Mouse (Mus musculus): Measurements from ENCODE around the gene Yif1b. TPM values are rescaled to one million over a fixed set of nuclear protein-coding genes. Genes with fewer than 3 reads are reported as not detected.
"Not testable (repeated sequence)": the region's sequence is repeated elsewhere in the genome, so short reads cannot be mapped to it uniquely, and the experiment has no call there.

Yif1b gene
- polyA plus RNA-seq, 1 experiment from 2014 or later: 83.7 TPM

DNA sequence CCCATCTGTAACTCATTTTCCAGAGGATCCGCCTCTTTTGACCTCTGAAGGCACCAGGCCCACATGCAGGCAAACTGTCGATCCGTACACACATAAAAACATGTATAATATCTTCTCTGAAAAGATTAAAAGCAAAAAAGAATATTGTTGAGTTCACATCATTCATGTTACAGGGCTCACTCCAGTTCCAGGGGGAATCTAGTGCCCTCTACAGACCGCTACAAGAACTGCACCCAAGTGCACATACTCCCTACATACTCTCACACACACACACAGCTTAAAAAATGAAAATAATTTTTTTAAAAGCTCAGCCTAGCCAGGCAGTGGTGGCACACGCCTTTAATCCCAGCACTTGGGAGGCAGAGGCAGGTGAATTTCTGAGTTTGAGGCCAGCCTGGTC, 3.5 kb upstream of the Yif1b start:
- no peak for ATAC-seq
- no peak overlapping the region for H3K27ac ChIP-seq (ENCODE audit: low read length)
- H3K4me1 ChIP-seq (ENCODE audit: control insufficient read depth, insufficient read depth, low read length): peaks cover 12% of the 10 kb centered on the region
- H3K4me3 ChIP-seq (ENCODE audit: low read length): no peak overlapping the region
- H3K9me3 ChIP-seq (ENCODE audit: control insufficient read depth, low read length): no peaks in the 10 kb centered on the region
- no peak overlapping the region for H3K4me2 ChIP-seq (ENCODE audit: low read depth, low read length)
- H3K36me3 ChIP-seq (ENCODE audit: control insufficient read depth, insufficient read depth, low read length): no peaks in the 10 kb centered on the region
- WGBS: 79% methylated on average over 5 of the region's 5 CpGs
- no peak overlapping the region for H3K9ac ChIP-seq (ENCODE audit: low read depth, low read length)
- H3K27me3 ChIP-seq (replicated peaks; ENCODE audit: control insufficient read depth, insufficient read depth, low read length): peaks cover 5% of the 10 kb centered on the region; the same call in 1 of the 2 replicates

DNA sequence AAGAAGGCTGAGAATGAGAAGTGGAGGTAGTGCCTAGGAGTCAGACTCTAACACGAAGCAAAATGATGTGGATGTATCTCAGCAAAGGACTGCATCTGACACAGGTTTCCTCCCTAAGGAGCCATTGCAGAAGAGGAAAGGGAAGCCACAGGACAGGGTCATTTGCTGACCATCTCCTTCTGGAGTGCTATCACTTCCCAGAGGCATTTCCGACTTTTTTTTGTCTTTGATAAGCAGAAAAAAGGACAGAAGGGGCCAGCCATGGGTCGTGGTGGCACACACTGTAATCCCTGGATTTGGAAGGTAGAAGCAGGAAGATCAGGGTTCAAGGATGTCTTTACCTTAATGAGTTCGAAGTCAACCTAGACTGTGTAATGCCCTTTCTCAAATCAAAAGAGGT, 1.5 kb upstream of the Yif1b start:
- no peaks in the 10 kb centered on the region for H3K9me3 ChIP-seq (ENCODE audit: control insufficient read depth, low read length)
- no peaks in the 10 kb centered on the region for H3K36me3 ChIP-seq (ENCODE audit: control insufficient read depth, insufficient read depth, low read length)
- no peak overlapping the region for H3K27ac ChIP-seq (ENCODE audit: low read length)
- H3K4me2 ChIP-seq (ENCODE audit: low read depth, low read length): no peak overlapping the region
- peaks cover 13% of the 10 kb centered on the region for H3K4me1 ChIP-seq (ENCODE audit: control insufficient read depth, insufficient read depth, low read length)
- ATAC-seq: no peak
- H3K9ac ChIP-seq (ENCODE audit: low read depth, low read length): no peak overlapping the region
- WGBS: 75% methylated on average over 4 of the region's 4 CpGs
- no peak overlapping the region for H3K4me3 ChIP-seq (ENCODE audit: low read length)
- peaks cover 5% of the 10 kb centered on the region; the same call in 1 of the 2 replicates for H3K27me3 ChIP-seq (replicated peaks; ENCODE audit: control insufficient read depth, insufficient read depth, low read length)

- H3K27me3 ChIP-seq (replicated peaks; ENCODE audit: control insufficient read depth, insufficient read depth, low read length); H3K36me3 ChIP-seq (ENCODE audit: control insufficient read depth, insufficient read depth, low read length); H3K9me3 ChIP-seq (ENCODE audit: control insufficient read depth, low read length): not testable (repeated sequence)
- H3K4me2 ChIP-seq (ENCODE audit: low read depth, low read length): peak overlapping the region; percentile 91
- H3K4me3 ChIP-seq (ENCODE audit: low read length): peak overlapping the region; percentile 73
- ATAC-seq: peak; percentile 1
- peak overlapping the region; percentile 93 for H3K27ac ChIP-seq (ENCODE audit: low read length)
- 26% methylated on average over 6 of the region's 6 CpGs for WGBS
- peak overlapping the region; percentile 64 for H3K9ac ChIP-seq (ENCODE audit: low read depth, low read length)
- peaks cover 14% of the 10 kb centered on the region for H3K4me1 ChIP-seq (ENCODE audit: control insufficient read depth, insufficient read depth, low read length)
Measured at GRCm38 (mm10) chr7:29237596-29237995, 533 bp upstream of the Yif1b start.

DNA sequence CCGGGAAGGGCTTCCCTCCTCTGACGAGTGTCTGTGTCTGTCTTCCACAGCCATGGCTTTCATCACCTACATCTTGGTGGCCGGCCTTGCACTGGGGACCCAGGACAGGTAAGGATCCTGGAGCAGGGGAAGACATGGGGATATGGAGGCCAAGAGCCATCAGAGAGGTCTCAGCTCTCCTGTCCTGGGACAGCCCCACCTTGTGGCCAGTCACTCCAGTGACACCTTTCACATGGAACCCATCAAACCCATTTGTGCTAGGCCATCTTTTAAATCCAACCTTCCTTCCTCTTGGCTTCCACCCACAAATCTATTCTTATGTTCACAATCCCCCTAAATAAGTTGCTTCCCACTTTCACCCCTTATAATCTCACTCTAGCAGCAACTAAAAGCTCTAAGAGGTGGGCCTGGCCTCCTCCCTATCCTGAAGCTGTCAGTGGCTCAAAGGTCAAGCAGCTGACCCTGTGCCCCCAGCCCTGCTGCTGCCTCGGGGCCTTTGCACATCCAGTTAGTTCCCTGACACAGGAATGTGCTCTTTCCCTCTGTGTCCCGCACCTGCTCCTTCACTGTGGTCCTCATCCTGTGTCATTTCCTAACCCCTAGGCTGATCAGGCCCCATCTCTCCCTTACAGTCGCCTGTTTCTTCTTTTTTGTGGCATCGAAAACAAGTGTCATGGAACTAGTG, 6.7 kb downstream of the Yif1b start:
- Histone ChIP-seq H3K27me3 (replicated peaks; ENCODE audit: control insufficient read depth, insufficient read depth, low read length) (no peaks in the 10 kb centered on the region), H3K4me2 (ENCODE audit: low read depth, low read length) (no peak overlapping the region), H3K4me3 (ENCODE audit: low read length) (no peak overlapping the region), H3K36me3 (ENCODE audit: control insufficient read depth, insufficient read depth, low read length) (0 out of 2 replicates have a peak, but pooled peaks cover 6% of the 10 kb centered on the region), H3K9me3 (ENCODE audit: control insufficient read depth, low read length) (no peaks in the 10 kb centered on the region), H3K9ac (ENCODE audit: low read depth, low read length) (no peak overlapping the region), H3K4me1 (ENCODE audit: control insufficient read depth, insufficient read depth, low read length) (peaks cover 25% of the 10 kb centered on the region), H3K27ac (ENCODE audit: low read length) (no peak overlapping the region)
- no peak for ATAC-seq
- 75% methylated on average over 7 of the region's 7 CpGs for WGBS

DNA sequence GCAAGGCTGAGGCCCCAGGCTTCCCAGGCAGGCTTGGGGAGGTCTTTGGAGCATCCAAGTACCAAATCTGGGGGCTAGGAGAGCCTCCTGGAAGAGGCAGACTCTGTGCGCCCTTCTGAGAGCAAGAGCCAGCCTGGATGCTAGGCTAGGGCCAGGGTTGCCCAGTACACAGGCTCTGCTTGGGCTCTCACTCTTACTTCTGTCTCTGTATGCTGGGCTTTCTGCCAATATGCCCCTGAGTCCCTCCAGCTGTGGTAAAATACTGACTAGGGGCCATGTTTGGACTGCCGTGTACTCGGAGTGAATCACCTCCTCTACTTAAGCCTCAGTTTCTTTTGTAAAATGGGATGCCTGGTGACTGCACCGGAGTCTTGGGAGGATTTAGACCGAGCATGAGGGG, 7.9 kb downstream of the Yif1b start:
- peak overlapping the region; percentile 55 for H3K4me2 ChIP-seq (ENCODE audit: low read depth, low read length)
- no peak for ATAC-seq
- 0 out of 2 replicates have a peak overlapping the region, but pooled peaks have one; percentile 6 for H3K9ac ChIP-seq (ENCODE audit: low read depth, low read length)
- H3K36me3 ChIP-seq (ENCODE audit: control insufficient read depth, insufficient read depth, low read length): 0 out of 2 replicates have a peak, but pooled peaks cover 6% of the 10 kb centered on the region
- H3K27ac ChIP-seq (ENCODE audit: low read length): peak overlapping the region; percentile 27; the same call in 1 of the 2 replicates
- H3K27me3 ChIP-seq (replicated peaks; ENCODE audit: control insufficient read depth, insufficient read depth, low read length): no peaks in the 10 kb centered on the region
- WGBS: 68% methylated on average over 5 of the region's 5 CpGs
- H3K9me3 ChIP-seq (ENCODE audit: control insufficient read depth, low read length): no peaks in the 10 kb centered on the region
- peak overlapping the region; percentile 57 for H3K4me3 ChIP-seq (ENCODE audit: low read length)
- peaks cover 25% of the 10 kb centered on the region for H3K4me1 ChIP-seq (ENCODE audit: control insufficient read depth, insufficient read depth, low read length)

DNA sequence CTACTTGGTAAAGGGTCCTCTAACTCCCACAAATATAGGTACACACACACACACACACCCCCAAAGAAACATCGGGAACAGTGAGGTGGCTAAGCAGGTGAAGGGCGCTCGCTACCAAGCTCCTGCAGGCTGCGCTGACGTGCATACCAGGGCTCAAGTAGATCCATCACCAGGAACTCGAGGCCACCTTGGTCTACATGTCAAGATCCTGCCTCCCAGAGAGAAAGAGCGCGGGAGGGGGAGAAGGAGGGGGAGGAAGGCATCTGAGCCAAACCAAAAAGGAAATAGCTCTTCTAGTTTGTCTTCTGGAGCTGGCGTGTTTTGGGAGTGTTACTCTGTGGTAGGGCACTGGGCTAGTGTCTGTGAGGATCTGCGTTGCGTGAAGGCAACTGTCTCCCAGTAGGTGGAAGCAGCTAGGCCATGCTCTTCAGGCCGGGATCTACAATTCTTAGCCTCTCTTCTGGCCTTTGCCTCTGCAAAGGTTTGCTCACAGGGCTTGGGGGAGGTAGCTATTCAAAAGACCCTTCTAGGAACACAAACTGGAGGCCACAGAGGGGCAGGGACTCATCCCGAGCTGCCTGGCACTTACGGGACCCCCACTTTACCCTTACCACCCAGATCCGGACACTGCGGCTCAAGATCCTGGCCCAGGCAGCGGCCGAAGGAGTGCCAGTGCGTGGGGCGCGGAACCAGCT, 8.6 kb downstream of the Yif1b start:
- WGBS: 69% methylated on average over 21 of the region's 21 CpGs
- Histone ChIP-seq H3K4me3 (ENCODE audit: low read length) (peak overlapping the region; percentile 57), H3K27ac (ENCODE audit: low read length) (peak overlapping the region; percentile 75), H3K4me1 (ENCODE audit: control insufficient read depth, insufficient read depth, low read length) (peaks cover 25% of the 10 kb centered on the region), H3K27me3 (replicated peaks; ENCODE audit: control insufficient read depth, insufficient read depth, low read length) (no peaks in the 10 kb centered on the region), H3K4me2 (ENCODE audit: low read depth, low read length) (peak overlapping the region; percentile 55), H3K9me3 (ENCODE audit: control insufficient read depth, low read length) (no peaks in the 10 kb centered on the region), H3K9ac (ENCODE audit: low read depth, low read length) (peak overlapping the region; percentile 76), H3K36me3 (ENCODE audit: control insufficient read depth, insufficient read depth, low read length) (0 out of 2 replicates have a peak, but pooled peaks cover 6% of the 10 kb centered on the region)
- ATAC-seq: no peak

GRCm38 (mm10) chr7:29247314-29247700, 9.2 kb downstream of the Yif1b start:
- H3K9ac ChIP-seq (ENCODE audit: low read depth, low read length): peak overlapping the region; percentile 76

GRCm38 (mm10) chr7:29247706-29248105, 9.6 kb downstream of the Yif1b start:
- peak overlapping the region; percentile 76 for H3K9ac ChIP-seq (ENCODE audit: low read depth, low read length)
- H3K9me3 ChIP-seq (ENCODE audit: control insufficient read depth, low read length): no peaks in the 10 kb centered on the region
- ATAC-seq: peak; percentile 7; the same call in 1 of the 2 replicates
- H3K36me3 ChIP-seq (ENCODE audit: control insufficient read depth, insufficient read depth, low read length): 0 out of 2 replicates have a peak, but pooled peaks cover 6% of the 10 kb centered on the region
- WGBS: 16% methylated on average over 19 of the region's 19 CpGs
- peaks cover 30% of the 10 kb centered on the region for H3K4me1 ChIP-seq (ENCODE audit: control insufficient read depth, insufficient read depth, low read length)
- no peaks in the 10 kb centered on the region for H3K27me3 ChIP-seq (replicated peaks; ENCODE audit: control insufficient read depth, insufficient read depth, low read length)
- H3K4me3 ChIP-seq (ENCODE audit: low read length): peak overlapping the region; percentile 57
- peak overlapping the region; percentile 94 for H3K27ac ChIP-seq (ENCODE audit: low read length)
- H3K4me2 ChIP-seq (ENCODE audit: low read depth, low read length): peak overlapping the region; percentile 55

More at GRCm38 (mm10) chr7:29247314-29247700, 9.2 kb downstream of the Yif1b start:
- Histone ChIP-seq H3K27me3 (replicated peaks; ENCODE audit: control insufficient read depth, insufficient read depth, low read length) (no peaks in the 10 kb centered on the region), H3K36me3 (ENCODE audit: control insufficient read depth, insufficient read depth, low read length) (0 out of 2 replicates have a peak, but pooled peaks cover 6% of the 10 kb centered on the region), H3K4me3 (ENCODE audit: low read length) (peak overlapping the region; percentile 57), H3K4me1 (ENCODE audit: control insufficient read depth, insufficient read depth, low read length) (peaks cover 27% of the 10 kb centered on the region), H3K9me3 (ENCODE audit: control insufficient read depth, low read length) (no peaks in the 10 kb centered on the region), H3K4me2 (ENCODE audit: low read depth, low read length) (peak overlapping the region; percentile 55), H3K27ac (ENCODE audit: low read length) (peak overlapping the region; percentile 94)
- 22% methylated on average over 16 of the region's 16 CpGs for WGBS
- ATAC-seq: no peak

GRCm38 (mm10) chr7:29248261-29248841, 10.2 kb downstream of the Yif1b start, which contains the start of gene 2200002D01Rik:
2200002D01Rik (minus strand) TSS chr7:29248466.
- H3K4me3 ChIP-seq (ENCODE audit: low read length): peak within 1 kb of the TSS; percentile 57

More at GRCm38 (mm10) chr7:29248261-29248841, 10.2 kb downstream of the Yif1b start, which contains the start of gene 2200002D01Rik:
- H3K4me1 ChIP-seq (ENCODE audit: control insufficient read depth, insufficient read depth, low read length): peaks cover 33% of the 10 kb centered on the region
- H3K9ac ChIP-seq (ENCODE audit: low read depth, low read length): peak within 1 kb of the TSS; percentile 76
- peak within 1 kb of the TSS; percentile 94 for H3K27ac ChIP-seq (ENCODE audit: low read length)
- no peaks in the 10 kb centered on the region for H3K27me3 ChIP-seq (replicated peaks; ENCODE audit: control insufficient read depth, insufficient read depth, low read length)
- WGBS: 21% methylated on average over 20 of the region's 20 CpGs
- 0 out of 2 replicates have a peak, but pooled peaks cover 6% of the 10 kb centered on the region for H3K36me3 ChIP-seq (ENCODE audit: control insufficient read depth, insufficient read depth, low read length)
- H3K9me3 ChIP-seq (ENCODE audit: control insufficient read depth, low read length): no peaks in the 10 kb centered on the region
- peak; percentile 75 for ATAC-seq
- H3K4me2 ChIP-seq (ENCODE audit: low read depth, low read length): peak within 1 kb of the TSS; percentile 55
